Mouse (Mus musculus) testis, adult 2 months (tissue): ENCODE measurements around the gene Trim44.

Experiments
- CTCF ChIP-seq: fragments of 200-500 bp; IDR thresholded peaks from 2 replicates; pipeline ENCODE4 v1.5.1; 2012; ENCODE audit warnings: low read depth, mild to moderate bottlenecking, inconsistent platforms, low read length, moderate library complexity; ENCODE audit not compliant: control insufficient read depth, insufficient read depth, insufficient replicate concordance
- POLR2A ChIP-seq: fragments of 200-500 bp; IDR thresholded peaks from 2 replicates; pipeline ENCODE4 v1.6.1; 2012; ENCODE audit warnings: low read depth, mild to moderate bottlenecking, inconsistent platforms, low read length, moderate library complexity; ENCODE audit not compliant: control insufficient read depth

GRCm38 (mm10) chr2:102437357-102438030, 29.9 kb upstream of the Trim44 start:
- TF ChIP-seq POLR2A = no peak
- TF ChIP-seq CTCF = no peak
